Mouse (Mus musculus) embryonic facial prominence, embryonic 13.5 days (tissue): ENCODE results near the gene Ccdc34. TPM values are rescaled to one million over a fixed set of nuclear protein-coding genes. Genes with fewer than 3 reads are reported as not detected.

ENCODE experiments used
- ATAC-seq: fragments of 200-750 bp; cut with Nextera tagmentation; 2 replicates; pipeline ENCODE4 v1.8.0; 2017; ENCODE audit warnings: low read depth; ENCODE audit not compliant: insufficient number of reproducible peaks, insufficient read depth, low FRiP score, low TSS enrichment
- H3K27ac ChIP-seq: fragments of 300-500 bp; sonication (generic); 2 replicates; pipeline ENCODE4 v1.5.1; 2015; ENCODE audit warnings: moderate library complexity, mild to moderate bottlenecking, inconsistent platforms
- H3K27me3 ChIP-seq: fragments of 300-500 bp; sonication (generic); 2 replicates; pipeline ENCODE4 v1.6.1; 2015; ENCODE audit warnings: mild to moderate bottlenecking, inconsistent platforms
- H3K36me3 ChIP-seq: fragments of 300-500 bp; sonication (generic); 2 replicates; pipeline ENCODE4 v1.6.1; 2015; ENCODE audit warnings: mild to moderate bottlenecking, inconsistent platforms
- H3K4me1 ChIP-seq: fragments of 300-500 bp; sonication (generic); 2 replicates; pipeline ENCODE4 v1.6.1; 2015; ENCODE audit warnings: inconsistent platforms
- H3K4me2 ChIP-seq: fragments of 300-500 bp; sonication (generic); 2 replicates; pipeline ENCODE4 v1.6.1; 2015; ENCODE audit warnings: moderate library complexity, mild to moderate bottlenecking, inconsistent platforms
- H3K4me3 ChIP-seq: fragments of 300-500 bp; sonication (generic); 2 replicates; pipeline ENCODE4 v1.5.1; 2015; ENCODE audit warnings: mild to moderate bottlenecking, inconsistent platforms
- H3K9ac ChIP-seq: fragments of 300-500 bp; sonication (generic); 2 replicates; pipeline ENCODE4 v1.6.1; 2015; ENCODE audit warnings: mild to moderate bottlenecking, inconsistent platforms
- H3K9me3 ChIP-seq: fragments of 300-500 bp; sonication (generic); 2 replicates; pipeline ENCODE4 v1.6.1; 2016; ENCODE audit warnings: inconsistent platforms
- WGBS: fragments of 180-500 bp; shearing (Covaris S2); methylation state at CpG from one replicate; pipeline ENCODE4 v1.1.7; 2015; ENCODE audit warnings: mixed read lengths; 5-methylcytosine and 5-hydroxymethylcytosine counted together
- polyA plus RNA-seq: library from polyadenylated mRNA; unstranded; fragments of >200 nt; fragmentation: Nextera tagmentation; extraction: Ambion mirVana; gene quantifications from 2 replicates; pipeline ENCODE4 v1.2.1, GENCODE M21; 2015

The Ccdc34 gene
- polyA plus RNA-seq, 1 experiment from 2014 or later, result 54.1 TPM

DNA sequence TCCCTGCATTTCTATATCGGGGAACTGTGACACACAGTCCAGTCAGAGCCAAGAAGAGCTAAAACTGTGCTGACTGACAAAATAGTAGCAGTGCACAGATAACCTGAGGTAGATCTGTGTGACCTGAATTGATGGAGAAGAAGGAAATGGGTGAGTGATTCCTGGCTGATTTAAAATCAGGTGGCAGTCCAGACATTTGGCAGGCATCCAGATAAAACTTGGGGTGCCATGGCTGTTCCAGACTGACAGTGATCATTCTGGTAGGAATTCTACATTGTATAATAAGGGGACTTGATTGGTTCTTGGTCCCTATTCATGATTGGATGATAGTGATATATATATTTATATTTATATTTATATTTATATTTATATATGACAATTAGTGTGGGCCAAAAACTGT lies 166.5 kb downstream of the Ccdc34 start:
- H3K36me3 ChIP-seq, result no peaks in the 10 kb centered on the region
- 87% methylated on average over 1 of the region's 1 CpGs for WGBS
- H3K27me3 ChIP-seq, result no peaks in the 10 kb centered on the region
- no peaks in the 10 kb centered on the region for H3K9me3 ChIP-seq
- no peak overlapping the region for H3K4me3 ChIP-seq
- H3K27ac ChIP-seq, result no peak overlapping the region
- H3K4me1 ChIP-seq, result peaks cover 33% of the 10 kb centered on the region
- no peak overlapping the region for H3K4me2 ChIP-seq
- no peak overlapping the region for H3K9ac ChIP-seq
- ATAC-seq, result no peak

DNA sequence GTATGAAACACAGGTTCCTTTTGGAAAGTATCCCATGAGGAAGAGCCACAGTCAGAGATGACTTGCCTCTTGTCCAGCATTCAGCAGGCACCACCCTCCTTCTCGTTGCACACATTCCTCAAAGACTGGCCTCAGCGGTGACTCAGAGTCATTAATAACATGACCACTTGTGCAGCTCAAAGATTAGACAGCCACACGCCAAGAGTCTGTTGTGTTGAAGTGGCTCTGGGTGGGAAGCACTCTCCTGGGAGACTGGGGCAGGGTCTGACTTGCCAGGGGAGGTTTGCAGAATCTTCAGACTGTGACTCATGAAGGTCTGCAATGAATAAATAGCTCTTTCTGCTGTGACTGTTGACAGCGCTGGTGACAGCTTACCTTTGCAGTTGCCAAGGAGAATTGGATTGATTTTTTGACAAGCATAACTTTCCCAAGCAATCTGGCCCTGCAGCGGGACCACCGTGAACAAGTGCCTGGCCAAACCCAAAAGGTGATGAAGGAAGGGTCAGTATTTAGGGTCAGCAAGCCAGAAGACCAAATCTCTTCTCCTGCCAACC lies 168.9 kb downstream of the Ccdc34 start:
- no peaks in the 10 kb centered on the region for H3K9me3 ChIP-seq
- no peak for ATAC-seq
- H3K36me3 ChIP-seq, result no peaks in the 10 kb centered on the region
- WGBS, result 57% methylated on average over 6 of the region's 6 CpGs
- peaks cover 36% of the 10 kb centered on the region for H3K4me1 ChIP-seq
- H3K27me3 ChIP-seq, result no peaks in the 10 kb centered on the region
- no peak overlapping the region for H3K4me2 ChIP-seq
- H3K4me3 ChIP-seq, result no peak overlapping the region
- H3K9ac ChIP-seq, result no peak overlapping the region
- H3K27ac ChIP-seq, result no peak overlapping the region

DNA sequence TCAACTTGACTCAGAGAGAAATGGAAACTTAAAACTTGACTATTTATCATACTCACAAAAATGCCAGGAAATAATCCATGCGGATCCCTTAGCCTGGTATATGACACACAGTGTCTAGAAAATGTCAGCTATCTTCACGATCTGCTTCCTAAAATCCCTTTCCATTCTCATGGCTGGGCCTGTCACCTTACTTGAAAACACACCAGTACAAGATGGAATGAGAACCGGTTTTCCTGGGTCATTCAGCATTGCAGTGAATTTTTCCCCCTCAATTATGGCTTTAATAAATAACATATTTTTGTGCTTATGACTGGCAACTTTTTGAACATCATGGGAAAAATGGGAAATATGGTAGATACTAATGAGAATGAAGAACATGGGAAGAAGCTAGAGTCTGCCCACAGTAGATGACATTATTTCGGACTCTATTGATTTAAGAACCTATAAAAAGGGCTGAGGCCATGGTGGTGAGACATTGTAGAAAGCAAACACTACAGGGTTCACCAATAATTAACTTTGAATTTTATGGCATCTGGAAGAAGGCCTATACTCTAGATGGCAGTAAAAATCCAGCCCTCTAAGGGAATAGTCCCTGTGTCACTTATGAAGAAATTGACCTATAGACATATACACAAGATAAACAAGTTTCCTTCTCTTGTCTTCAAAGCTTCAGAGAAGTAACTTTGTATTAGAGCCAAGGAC lies 171.2 kb downstream of the Ccdc34 start:
- H3K27me3 ChIP-seq, result no peaks in the 10 kb centered on the region
- WGBS, result 68% methylated on average over 4 of the region's 4 CpGs
- peaks cover 41% of the 10 kb centered on the region for H3K4me1 ChIP-seq
- no peaks in the 10 kb centered on the region for H3K9me3 ChIP-seq
- H3K27ac ChIP-seq, result no peak overlapping the region
- H3K36me3 ChIP-seq, result no peaks in the 10 kb centered on the region
- no peak for ATAC-seq
- no peak overlapping the region for H3K4me2 ChIP-seq
- no peak overlapping the region for H3K9ac ChIP-seq
- no peak overlapping the region for H3K4me3 ChIP-seq

DNA sequence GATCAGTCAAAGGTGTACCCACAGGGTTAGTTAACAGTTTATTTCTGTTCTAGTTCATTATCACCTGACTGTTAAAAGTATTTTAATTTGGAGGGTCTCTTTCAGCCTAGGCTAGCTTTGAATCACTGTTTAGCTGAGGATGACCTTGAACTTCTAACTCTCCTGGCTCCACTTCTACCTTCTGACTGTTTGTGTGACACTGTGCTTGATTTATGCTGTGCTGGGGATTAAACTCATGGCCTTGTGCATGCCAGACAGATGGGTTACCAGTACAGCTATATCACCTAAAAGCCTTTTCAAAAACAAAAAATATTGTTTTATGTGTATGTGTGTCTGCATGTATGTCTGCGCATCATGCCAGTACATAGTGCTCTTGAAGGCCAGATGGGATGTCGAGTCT lies 172.8 kb downstream of the Ccdc34 start:
- H3K27ac ChIP-seq, result no peak overlapping the region
- no peak for ATAC-seq

DNA sequence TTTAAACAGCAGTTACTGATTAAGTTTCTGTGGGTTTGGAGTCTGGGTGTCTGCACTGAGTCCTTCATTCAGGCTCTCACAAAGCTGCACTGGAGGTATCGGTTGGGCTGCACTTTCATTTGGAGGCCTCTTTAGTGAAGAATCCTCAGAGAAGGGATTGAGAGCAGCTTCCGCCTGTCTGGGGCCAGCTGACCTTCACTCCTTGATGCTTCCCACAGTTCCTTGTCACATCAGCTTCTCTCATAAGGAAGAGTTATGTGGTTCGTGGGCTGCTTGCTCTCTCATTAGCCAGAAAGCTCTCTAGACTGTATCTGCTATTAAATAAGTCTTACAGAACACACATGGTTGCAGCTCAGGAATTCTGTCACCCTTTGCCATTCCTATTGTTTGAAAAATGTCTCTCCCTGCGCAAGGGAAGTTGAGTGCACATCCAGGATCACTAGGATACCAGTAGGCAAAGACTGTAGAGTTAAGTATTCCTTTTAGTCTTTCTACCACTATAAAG lies 173.6 kb downstream of the Ccdc34 start:
- Histone ChIP-seq H3K27ac (peak overlapping the region; percentile 48; the same call in 1 of the 2 replicates), H3K9ac (no peak overlapping the region), H3K9me3 (no peaks in the 10 kb centered on the region), H3K36me3 (no peaks in the 10 kb centered on the region), H3K27me3 (0 out of 2 replicates have a peak, but pooled peaks cover 3% of the 10 kb centered on the region), H3K4me1 (peaks cover 41% of the 10 kb centered on the region), H3K4me2 (no peak overlapping the region), H3K4me3 (no peak overlapping the region)
- ATAC-seq, result no peak
- WGBS, result 58% methylated on average over 4 of the region's 4 CpGs

More for the DNA sequence above, 172.8 kb downstream of the Ccdc34 start:
- Histone ChIP-seq H3K4me2 (no peak overlapping the region), H3K4me1 (peaks cover 41% of the 10 kb centered on the region), H3K4me3 (no peak overlapping the region), H3K9me3 (no peaks in the 10 kb centered on the region), H3K9ac (no peak overlapping the region), H3K36me3 (no peaks in the 10 kb centered on the region), H3K27me3 (no peaks in the 10 kb centered on the region)
- 89% methylated on average over 2 of the region's 2 CpGs for WGBS

DNA sequence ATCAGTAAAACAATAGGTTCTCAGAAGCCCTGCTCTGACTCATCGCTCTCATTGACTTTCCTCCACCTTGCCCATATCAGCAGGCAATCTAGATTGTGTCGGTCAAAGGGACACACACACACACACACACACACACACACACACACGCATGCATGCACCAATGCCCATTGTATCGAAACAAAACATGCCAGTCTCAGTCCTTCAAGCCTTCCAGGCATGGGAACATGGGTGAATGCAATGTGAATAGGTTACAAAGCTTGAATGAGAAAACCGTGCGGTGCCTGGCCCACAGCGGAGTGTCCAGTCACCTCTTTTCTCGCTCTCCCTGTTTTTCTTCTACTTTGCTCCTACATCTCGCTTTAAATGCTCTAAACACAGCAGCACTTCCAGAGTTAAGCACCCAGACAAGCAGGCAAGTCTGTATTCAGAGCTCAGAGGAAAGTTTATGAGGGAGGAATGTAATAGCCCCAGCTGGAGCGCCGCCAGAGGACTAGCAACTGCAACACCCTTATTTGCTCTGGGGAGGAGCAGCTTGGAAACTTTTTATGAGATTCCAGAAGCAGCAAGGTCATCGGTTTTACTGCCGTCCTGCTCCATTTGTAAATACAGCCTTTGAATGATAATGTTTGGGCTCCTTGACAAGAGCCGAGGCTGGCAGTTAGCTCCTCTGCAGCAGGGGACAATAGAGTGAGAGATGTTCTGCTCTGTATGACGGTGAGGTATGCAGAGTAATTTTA lies 174.5 kb downstream of the Ccdc34 start:
- H3K36me3 ChIP-seq, result no peaks in the 10 kb centered on the region
- H3K27me3 ChIP-seq, result 0 out of 2 replicates have a peak, but pooled peaks cover 3% of the 10 kb centered on the region
- peak overlapping the region; percentile 82 for H3K27ac ChIP-seq
- H3K4me2 ChIP-seq, result peak overlapping the region; percentile 47
- ATAC-seq, result peak; percentile 60; the same call in 1 of the 2 replicates
- H3K9ac ChIP-seq, result 0 out of 2 replicates have a peak overlapping the region, but pooled peaks have one; percentile 33
- WGBS, result 38% methylated on average over 15 of the region's 15 CpGs
- H3K4me3 ChIP-seq, result peak overlapping the region; percentile 5; the same call in 1 of the 2 replicates
- peaks cover 37% of the 10 kb centered on the region for H3K4me1 ChIP-seq
- H3K9me3 ChIP-seq, result no peaks in the 10 kb centered on the region

DNA sequence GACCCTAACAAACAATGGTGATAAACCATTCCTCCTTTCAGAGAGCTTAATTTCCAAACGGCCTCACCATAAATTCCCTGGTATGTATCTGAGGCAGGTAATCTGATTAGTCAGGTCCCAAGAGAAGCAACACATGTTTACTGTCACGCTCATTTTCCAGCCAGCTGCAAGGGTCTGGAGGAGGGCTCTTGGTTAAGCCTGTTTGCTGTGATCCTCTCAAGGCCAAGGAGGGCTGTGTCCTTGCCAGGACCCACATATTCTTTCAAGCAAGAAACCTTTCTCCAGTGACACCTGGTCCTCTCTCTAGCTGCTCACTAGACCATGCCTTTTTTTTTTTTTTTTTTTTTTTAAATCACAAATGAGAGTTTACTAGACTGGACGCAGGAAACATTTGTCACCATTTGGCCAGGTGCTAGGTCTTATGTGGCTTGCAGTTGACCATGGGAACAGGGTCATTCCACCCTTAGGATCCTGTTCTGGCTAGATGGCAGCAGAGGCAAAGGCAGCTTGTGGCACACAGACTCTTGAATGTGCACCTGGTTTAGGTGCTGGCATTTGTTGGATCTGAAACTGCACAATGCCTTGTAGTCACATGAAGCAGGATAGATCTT lies 175.2 kb downstream of the Ccdc34 start:
- no peak overlapping the region for H3K9ac ChIP-seq
- H3K4me3 ChIP-seq, result peak overlapping the region; percentile 5; the same call in 1 of the 2 replicates
- 22% methylated on average over 3 of the region's 3 CpGs for WGBS
- peak overlapping the region; percentile 82 for H3K27ac ChIP-seq
- peak overlapping the region; percentile 47 for H3K4me2 ChIP-seq
- H3K36me3 ChIP-seq, result no peaks in the 10 kb centered on the region
- peak; percentile 82 for ATAC-seq
- H3K27me3 ChIP-seq, result 0 out of 2 replicates have a peak, but pooled peaks cover 3% of the 10 kb centered on the region
- H3K9me3 ChIP-seq, result no peaks in the 10 kb centered on the region
- peaks cover 33% of the 10 kb centered on the region for H3K4me1 ChIP-seq

DNA sequence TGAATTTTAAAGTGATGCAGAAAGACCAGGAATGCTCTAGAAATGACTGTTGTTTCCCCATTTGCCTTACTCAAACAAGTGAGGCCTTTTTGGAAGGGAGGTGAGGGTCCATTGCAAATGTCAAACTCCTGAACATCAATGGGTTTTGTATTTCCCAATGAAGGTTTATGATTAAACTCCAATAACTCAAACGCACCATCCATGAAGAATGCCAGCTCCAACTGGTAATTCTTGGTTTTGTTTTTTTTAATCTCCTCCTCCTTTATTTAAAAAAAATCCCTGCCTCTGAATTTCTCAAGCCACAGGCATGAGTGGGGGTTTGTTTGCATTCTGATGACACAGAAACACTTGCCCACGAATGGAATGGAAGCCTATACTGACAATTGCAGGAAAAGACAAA lies 178.9 kb downstream of the Ccdc34 start:
- Histone ChIP-seq H3K9ac (no peak overlapping the region), H3K27ac (no peak overlapping the region), H3K4me1 (peaks cover 19% of the 10 kb centered on the region), H3K27me3 (0 out of 2 replicates have a peak, but pooled peaks cover 3% of the 10 kb centered on the region), H3K9me3 (no peaks in the 10 kb centered on the region), H3K36me3 (no peaks in the 10 kb centered on the region), H3K4me2 (no peak overlapping the region), H3K4me3 (no peak overlapping the region)
- ATAC-seq, result no peak
- 74% methylated on average over 2 of the region's 2 CpGs for WGBS

DNA sequence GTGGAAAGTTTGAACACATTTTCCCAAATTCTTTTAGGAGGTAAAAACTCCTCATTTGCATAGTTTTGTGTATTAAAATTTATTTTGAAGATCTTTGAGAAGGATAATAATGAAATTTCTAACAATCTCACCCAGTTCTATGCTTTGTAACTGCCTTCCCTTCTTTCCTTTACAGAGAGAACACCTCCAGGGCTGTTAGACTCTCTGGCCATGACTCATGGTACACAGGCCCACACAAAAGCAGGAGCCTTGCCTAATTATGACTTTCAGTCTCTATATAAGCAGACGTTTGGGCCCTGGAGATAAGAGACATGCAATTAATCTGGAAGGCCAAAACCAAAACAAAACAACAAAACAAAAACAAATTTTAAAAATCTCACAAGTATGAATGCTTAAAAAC lies 182.0 kb downstream of the Ccdc34 start:
- Histone ChIP-seq H3K36me3 (no peaks in the 10 kb centered on the region), H3K9ac (no peak overlapping the region), H3K9me3 (no peaks in the 10 kb centered on the region), H3K4me2 (no peak overlapping the region), H3K27ac (no peak overlapping the region), H3K4me3 (no peak overlapping the region), H3K4me1 (peaks cover 1% of the 10 kb centered on the region), H3K27me3 (0 out of 2 replicates have a peak, but pooled peaks cover 3% of the 10 kb centered on the region)
- no peak for ATAC-seq
- WGBS, result 33% methylated on average over 1 of the region's 1 CpGs

DNA sequence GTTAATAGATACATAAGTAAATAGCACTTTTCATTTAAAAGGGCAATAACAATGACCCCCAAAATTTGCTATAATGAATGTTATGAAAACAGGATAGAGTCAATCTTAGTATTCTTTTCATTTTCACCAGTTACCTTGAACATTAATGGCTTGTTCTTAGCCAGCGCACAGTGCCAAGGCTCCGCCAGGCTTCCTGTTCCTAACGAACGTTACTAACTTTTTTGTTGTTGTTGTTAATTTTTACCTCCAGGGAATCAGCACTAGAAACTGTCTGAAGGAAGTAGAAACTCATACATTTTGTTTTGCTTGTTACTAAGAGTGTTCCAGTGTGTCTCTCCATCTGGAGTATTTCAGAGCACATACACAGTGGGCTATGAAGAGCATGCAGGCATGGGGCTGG lies 184.2 kb downstream of the Ccdc34 start:
- peaks cover 4% of the 10 kb centered on the region for H3K4me1 ChIP-seq
- H3K4me3 ChIP-seq, result no peak overlapping the region
- no peaks in the 10 kb centered on the region for H3K27me3 ChIP-seq
- no peak overlapping the region for H3K4me2 ChIP-seq
- no peaks in the 10 kb centered on the region for H3K36me3 ChIP-seq
- no peaks in the 10 kb centered on the region for H3K9me3 ChIP-seq
- no peak overlapping the region for H3K27ac ChIP-seq
- no peak for ATAC-seq
- 73% methylated on average over 4 of the region's 4 CpGs for WGBS
- H3K9ac ChIP-seq, result no peak overlapping the region

DNA sequence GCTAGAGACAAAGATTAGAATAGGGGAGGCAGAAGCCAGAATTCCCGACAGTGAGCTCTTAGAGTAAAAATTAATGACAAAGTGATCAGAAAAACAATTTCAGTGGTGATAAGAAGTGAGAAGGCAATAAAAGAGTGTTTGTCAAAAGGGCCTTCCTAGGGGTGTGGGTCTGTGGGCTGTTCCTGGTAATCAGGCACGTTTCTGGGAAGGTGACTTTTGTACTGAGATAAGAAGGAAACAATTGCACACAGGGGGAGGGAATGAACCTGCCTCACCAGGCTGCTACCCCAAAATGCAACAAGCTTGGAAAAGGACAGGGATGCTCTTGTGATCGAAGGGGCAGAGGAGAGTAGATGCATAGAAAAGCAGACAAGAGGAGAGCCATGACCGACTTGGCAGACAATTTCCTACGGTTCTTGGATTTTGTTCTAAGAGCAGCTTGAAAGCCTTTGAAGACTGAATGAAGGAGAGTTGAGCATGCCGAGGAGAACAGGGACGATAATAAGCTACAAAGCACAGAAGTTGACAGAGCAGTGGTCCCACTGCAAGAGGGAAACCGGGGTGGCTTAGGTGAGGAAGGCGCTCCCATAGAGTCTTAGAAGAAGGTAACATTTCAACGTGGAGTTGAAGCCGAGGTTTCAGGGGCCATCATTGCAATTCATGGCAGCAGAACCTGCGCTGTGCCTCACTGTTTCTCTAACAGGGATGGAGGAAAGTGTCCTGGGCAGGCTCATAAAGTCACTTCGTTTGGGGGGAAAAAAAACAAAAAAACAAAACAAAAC lies 185.3 kb downstream of the Ccdc34 start:
- no peaks in the 10 kb centered on the region for H3K36me3 ChIP-seq
- no peaks in the 10 kb centered on the region for H3K9me3 ChIP-seq
- 67% methylated on average over 13 of the region's 13 CpGs for WGBS
- peaks cover 4% of the 10 kb centered on the region for H3K4me1 ChIP-seq
- no peak overlapping the region for H3K4me3 ChIP-seq
- H3K27ac ChIP-seq, result no peak overlapping the region
- no peaks in the 10 kb centered on the region for H3K27me3 ChIP-seq
- H3K9ac ChIP-seq, result no peak overlapping the region
- H3K4me2 ChIP-seq, result no peak overlapping the region
- no peak for ATAC-seq
